Mouse (Mus musculus): Measurements from ENCODE around the gene Mansc4.
A peak's percentile ranks its signal among the peaks of the same experiment; 100 is the strongest.

- TF ChIP-seq CTCF (IDR thresholded peaks at IDR 0.05; ENCODE audit: low read depth) (peak; percentile 22; the same call in 1 of the 2 replicates), EP300 (IDR thresholded peaks at IDR 0.05; ENCODE audit: low read depth) (no peak)
Observed at GRCm38 (mm10) chr6:147059326-147059725, 27.5 kb downstream of the Mansc4 start.

Measured in heart, postnatal 0 days (tissue).